Mouse (Mus musculus): Measurements from ENCODE around the gene Gm49661.

GRCm38 (mm10) chr8:84943699-84944098 is 25.5 kb downstream of the Gm49661 start:
- TF ChIP-seq EP300 (IDR thresholded peaks at IDR 0.05) (no peak), CTCF (IDR thresholded peaks at IDR 0.05) (no peak)
